Mouse (Mus musculus) kidney, embryonic 16.5 days (tissue): ENCODE measurements at regions not wholly inside any gene's neighbourhood (a gene's known extent, or its start where the extent isn't known, plus 50 kb on each side); places are given as distances from the start of the nearest gene placed in this dataset.

Experiments
- ATAC-seq: fragments of 200-750 bp; cut with Nextera tagmentation; 2 replicates; pipeline ENCODE4 v1.8.0; 2017; ENCODE audit warnings: moderate TSS enrichment; ENCODE audit not compliant: low FRiP score, low TSS enrichment
- H3K27ac ChIP-seq: fragments of 300-500 bp; sonication (generic); 2 replicates; pipeline ENCODE4 v1.5.1; 2014; ENCODE audit warnings: low read length
- H3K27me3 ChIP-seq: fragments of 300-500 bp; sonication (generic); 2 replicates; pipeline ENCODE4 v1.6.1; 2014; ENCODE audit warnings: low read length, control low read depth, mixed read lengths; ENCODE audit not compliant: insufficient read depth
- H3K36me3 ChIP-seq: fragments of 300-500 bp; sonication (generic); 2 replicates; pipeline ENCODE4 v1.6.1; 2014; ENCODE audit warnings: low read length, control low read depth, mixed read lengths; ENCODE audit not compliant: insufficient read depth
- H3K4me1 ChIP-seq: fragments of 300-500 bp; sonication (generic); 2 replicates; pipeline ENCODE4 v1.6.1; 2014; ENCODE audit warnings: low read length, control low read depth, mixed read lengths; ENCODE audit not compliant: insufficient read depth
- H3K4me2 ChIP-seq: fragments of 300-500 bp; sonication (generic); replicated peaks from 2 replicates; pipeline ENCODE4 v1.6.1; 2014; ENCODE audit warnings: low read depth, low read length
- H3K4me3 ChIP-seq: fragments of 300-500 bp; sonication (generic); 2 replicates; pipeline ENCODE4 v1.5.1; 2014; ENCODE audit warnings: mild to moderate bottlenecking, low read length
- H3K9ac ChIP-seq: fragments of 300-500 bp; sonication (generic); replicated peaks from 2 replicates; pipeline ENCODE4 v1.6.1; 2014; ENCODE audit warnings: low read length
- H3K9me3 ChIP-seq: fragments of 300-500 bp; sonication (generic); 2 replicates; pipeline ENCODE4 v1.6.1; 2016; ENCODE audit warnings: low read length, control low read depth
- WGBS: fragments of 180-500 bp; shearing (Covaris S2); extraction: QIAGEN DNeasy Blood & Tissue Kit; methylation state at CpG from one replicate; pipeline ENCODE4 v1.1.7; 2014; 5-methylcytosine and 5-hydroxymethylcytosine counted together

DNA sequence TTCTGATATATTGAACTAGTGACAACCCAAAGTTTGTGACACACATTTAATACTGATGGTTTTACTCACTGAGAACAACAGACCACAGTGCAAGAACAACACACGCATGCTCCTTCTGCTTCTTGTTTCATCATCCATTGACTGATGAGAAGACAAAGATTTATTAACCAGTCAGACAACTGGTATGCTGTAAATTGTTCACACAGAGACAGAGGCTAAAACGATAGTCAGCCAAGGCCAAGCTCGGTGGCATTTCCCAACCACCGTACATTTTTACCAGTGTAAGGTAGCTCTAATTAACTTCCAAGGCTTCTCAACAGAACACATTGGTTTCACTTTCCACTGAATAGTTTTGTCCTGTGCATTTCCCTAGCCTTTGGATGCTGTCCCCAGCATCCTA lies 287.8 kb downstream of the 1700129C05Rik start:
- Histone ChIP-seq H3K4me3 (no peak overlapping the region), H3K36me3 (no peaks in the 10 kb centered on the region), H3K4me1 (no peaks in the 10 kb centered on the region), H3K4me2 (no peak overlapping the region), H3K27ac (no peak overlapping the region), H3K27me3 (no peaks in the 10 kb centered on the region), H3K9me3 (no peaks in the 10 kb centered on the region), H3K9ac (no peak overlapping the region)
- WGBS, result 31% methylated on average over 4 of the region's 4 CpGs
- ATAC-seq, result no peak

DNA sequence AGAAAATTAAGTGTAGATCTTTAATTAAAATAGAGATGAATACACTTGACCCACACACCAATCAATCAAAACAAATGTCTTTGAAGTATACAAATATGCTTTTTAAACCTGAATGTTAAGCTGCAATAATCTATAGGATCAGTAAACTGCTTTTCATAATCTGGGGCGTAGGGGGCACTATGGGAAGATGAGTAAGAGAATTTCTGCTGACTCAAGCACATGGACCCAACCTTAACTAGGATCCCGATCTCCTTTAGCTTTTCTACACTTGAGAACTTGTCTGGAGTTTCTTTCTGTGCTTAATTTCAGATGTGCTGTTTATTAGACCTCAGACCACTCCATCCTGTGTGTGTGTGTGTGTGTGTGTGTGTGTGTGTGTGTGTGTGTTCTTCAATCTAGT lies 298.1 kb downstream of the 1700129C05Rik start:
- H3K27ac ChIP-seq, result no peak overlapping the region
- 93% methylated on average over 2 of the region's 2 CpGs for WGBS
- H3K4me1 ChIP-seq, result no peaks in the 10 kb centered on the region
- no peak overlapping the region for H3K4me2 ChIP-seq
- H3K9me3 ChIP-seq, result no peaks in the 10 kb centered on the region
- no peak for ATAC-seq
- H3K36me3 ChIP-seq, result no peaks in the 10 kb centered on the region
- no peak overlapping the region for H3K9ac ChIP-seq
- no peaks in the 10 kb centered on the region for H3K27me3 ChIP-seq
- H3K4me3 ChIP-seq, result no peak overlapping the region

DNA sequence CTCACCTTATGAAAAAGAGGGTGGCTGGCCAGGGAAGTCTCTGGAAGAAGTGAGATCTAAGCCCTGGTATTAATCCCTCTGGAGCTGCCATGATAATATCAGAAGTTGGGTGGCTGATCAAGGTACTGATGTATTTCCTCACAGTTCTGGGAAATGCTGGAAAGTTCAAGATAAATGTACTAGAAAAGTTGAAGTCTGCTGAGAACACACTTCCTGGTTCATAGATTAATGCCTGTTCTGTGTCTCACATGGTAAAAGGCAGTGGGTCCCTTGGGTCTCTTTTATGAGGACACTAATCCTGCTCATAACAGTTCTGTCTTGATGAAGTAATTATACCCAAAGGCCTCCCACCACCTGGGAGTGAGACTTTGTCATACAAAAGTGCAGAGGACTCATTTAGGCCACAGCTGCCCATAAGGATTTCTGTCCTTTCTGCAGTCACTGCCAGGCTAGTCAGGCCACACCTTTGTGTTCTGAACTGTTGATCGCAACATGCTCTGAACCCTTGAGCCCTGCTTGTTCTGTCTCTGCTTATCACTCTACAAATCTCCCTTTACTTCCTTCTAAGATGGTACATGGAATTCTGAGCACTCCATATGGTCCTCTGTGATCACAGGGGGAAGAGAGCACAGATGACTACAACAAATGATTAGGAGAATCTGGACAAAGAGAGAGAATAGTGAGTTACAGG lies 300.4 kb downstream of the 1700129C05Rik start:
- 87% methylated on average over 1 of the region's 1 CpGs for WGBS
- Histone ChIP-seq H3K4me3 (no peak overlapping the region), H3K27ac (no peak overlapping the region), H3K36me3 (no peaks in the 10 kb centered on the region), H3K9me3 (no peaks in the 10 kb centered on the region), H3K4me1 (no peaks in the 10 kb centered on the region), H3K9ac (no peak overlapping the region), H3K4me2 (no peak overlapping the region), H3K27me3 (no peaks in the 10 kb centered on the region)
- no peak for ATAC-seq

DNA sequence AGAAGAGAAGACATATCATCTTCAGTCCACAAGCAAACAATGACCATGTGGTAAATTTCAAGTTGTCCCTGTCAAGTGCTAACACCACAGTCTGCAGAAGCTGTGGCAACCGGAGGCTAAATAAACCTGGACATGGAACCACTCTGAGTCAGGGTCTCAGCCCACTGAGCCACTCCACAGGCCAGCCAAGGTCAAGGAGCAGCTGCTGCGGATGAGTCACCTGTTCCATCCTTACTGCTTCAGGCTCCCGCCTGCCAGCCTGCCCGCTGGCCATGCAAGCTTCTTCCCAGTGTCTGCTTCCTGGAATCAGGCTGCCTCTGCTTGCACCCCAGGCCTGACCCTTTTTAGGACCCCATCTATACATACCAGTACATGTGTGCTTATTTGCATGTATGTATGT lies 319.8 kb downstream of the 1700129C05Rik start:
- no peaks in the 10 kb centered on the region for H3K36me3 ChIP-seq
- no peak overlapping the region for H3K9ac ChIP-seq
- WGBS, result 43% methylated on average over 4 of the region's 4 CpGs
- H3K4me3 ChIP-seq, result no peak overlapping the region
- no peaks in the 10 kb centered on the region for H3K9me3 ChIP-seq
- H3K27me3 ChIP-seq, result no peaks in the 10 kb centered on the region
- no peak overlapping the region for H3K27ac ChIP-seq
- H3K4me2 ChIP-seq, result no peak overlapping the region
- ATAC-seq, result no peak
- H3K4me1 ChIP-seq, result no peaks in the 10 kb centered on the region

DNA sequence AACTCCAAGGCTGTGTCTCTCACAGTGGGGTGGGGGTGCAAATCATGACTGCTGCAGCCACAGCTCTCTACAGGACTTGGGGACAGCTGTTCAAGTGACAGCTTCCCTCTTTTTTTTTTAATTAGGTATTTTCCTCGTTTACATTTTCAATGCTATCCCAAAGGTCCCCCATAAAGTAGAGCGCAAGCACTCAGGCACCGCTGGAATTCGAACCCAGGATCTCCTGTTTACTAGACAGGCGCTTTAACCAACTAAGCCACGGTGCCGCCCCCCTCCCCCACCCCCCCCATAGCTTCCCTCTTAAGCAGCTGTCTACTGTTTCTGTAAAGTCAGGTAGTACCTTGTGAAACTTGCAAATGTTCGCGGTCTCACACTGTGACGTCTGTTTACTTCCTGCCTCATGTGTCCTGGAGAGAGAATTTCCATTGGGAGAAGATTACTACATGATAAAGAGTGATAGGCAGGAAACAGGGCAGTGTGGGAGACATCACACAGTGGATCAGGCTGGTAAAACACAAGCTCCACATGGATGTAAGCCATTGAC lies 324.7 kb downstream of the 1700129C05Rik start:
- 83% methylated on average over 10 of the region's 10 CpGs for WGBS
- Histone ChIP-seq H3K27ac (no peak overlapping the region), H3K27me3 (no peaks in the 10 kb centered on the region), H3K4me2 (no peak overlapping the region), H3K9ac (no peak overlapping the region), H3K4me3 (no peak overlapping the region), H3K4me1 (no peaks in the 10 kb centered on the region), H3K9me3 (no peaks in the 10 kb centered on the region), H3K36me3 (no peaks in the 10 kb centered on the region)
- ATAC-seq, result no peak

DNA sequence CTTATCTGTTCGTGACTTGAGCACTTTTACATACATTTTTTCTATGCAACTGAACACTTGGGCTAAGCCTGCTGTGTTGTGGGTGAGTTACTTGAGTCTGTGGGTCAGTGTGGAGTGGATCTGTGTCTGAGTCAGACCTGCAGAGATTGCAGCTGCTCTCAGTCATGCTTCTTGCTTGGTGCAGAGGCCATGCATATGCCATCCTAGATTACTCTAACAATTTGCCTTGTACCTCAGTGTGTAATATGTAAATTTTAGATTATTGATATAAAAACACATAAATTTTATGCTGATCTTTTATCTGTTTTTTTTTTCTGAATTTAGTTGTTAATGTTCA lies 326.2 kb downstream of the 1700129C05Rik start:
- Histone ChIP-seq H3K27ac (no peak overlapping the region), H3K4me1 (peaks cover 4% of the 10 kb centered on the region), H3K4me3 (no peak overlapping the region), H3K9ac (no peak overlapping the region), H3K36me3 (no peaks in the 10 kb centered on the region), H3K4me2 (no peak overlapping the region), H3K27me3 (no peaks in the 10 kb centered on the region), H3K9me3 (no peaks in the 10 kb centered on the region)
- no peak for ATAC-seq
- 71% methylated on average over 1 of the region's 1 CpGs for WGBS

DNA sequence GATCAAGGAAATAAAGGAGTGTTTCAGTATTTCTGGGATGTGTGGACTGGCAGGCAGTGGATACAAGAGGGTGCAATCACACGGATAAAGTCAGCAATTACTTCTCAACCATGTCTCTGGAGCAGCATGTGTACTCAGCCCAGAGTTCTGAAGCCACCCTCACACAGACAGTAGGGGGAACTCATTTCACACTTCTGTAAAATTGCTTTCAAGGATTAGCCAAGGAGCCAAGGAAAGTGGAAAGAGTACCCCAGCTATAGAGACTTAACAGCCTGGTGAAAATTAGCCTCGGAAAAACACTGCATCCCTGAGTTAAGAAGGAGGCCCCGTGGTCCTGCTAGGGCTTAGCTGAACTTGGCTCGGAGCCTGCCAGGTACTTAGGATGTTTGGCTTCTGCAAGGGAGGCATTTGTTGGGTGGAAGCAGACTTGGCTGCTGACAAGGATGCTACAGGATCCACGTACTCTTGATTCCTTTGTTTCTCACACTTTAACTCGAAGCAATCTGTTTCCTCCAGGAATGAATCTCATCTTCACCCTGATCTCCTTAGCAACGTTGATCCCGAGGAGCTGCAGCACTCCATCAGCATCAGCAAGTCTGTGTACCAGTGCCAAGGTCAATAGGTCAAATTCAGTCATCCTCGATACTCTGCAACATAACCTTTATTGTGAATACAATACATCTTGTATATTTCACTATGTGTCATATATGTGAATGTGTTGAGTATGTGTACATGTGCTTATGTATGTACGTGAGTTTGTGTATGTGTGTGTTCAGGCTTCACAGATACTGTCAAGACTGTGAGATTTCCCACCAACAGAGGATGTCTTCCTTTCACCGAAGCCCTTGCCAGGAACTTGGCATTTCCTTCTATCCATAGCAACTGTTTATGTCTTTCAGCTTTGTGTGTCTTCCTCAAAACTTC lies 326.8 kb downstream of the 1700129C05Rik start:
- Histone ChIP-seq H3K27me3 (no peaks in the 10 kb centered on the region), H3K4me2 (no peak overlapping the region), H3K27ac (no peak overlapping the region), H3K4me1 (peaks cover 4% of the 10 kb centered on the region), H3K9ac (no peak overlapping the region), H3K9me3 (no peaks in the 10 kb centered on the region), H3K36me3 (no peaks in the 10 kb centered on the region), H3K4me3 (no peak overlapping the region)
- ATAC-seq, result no peak
- 51% methylated on average over 11 of the region's 11 CpGs for WGBS

DNA sequence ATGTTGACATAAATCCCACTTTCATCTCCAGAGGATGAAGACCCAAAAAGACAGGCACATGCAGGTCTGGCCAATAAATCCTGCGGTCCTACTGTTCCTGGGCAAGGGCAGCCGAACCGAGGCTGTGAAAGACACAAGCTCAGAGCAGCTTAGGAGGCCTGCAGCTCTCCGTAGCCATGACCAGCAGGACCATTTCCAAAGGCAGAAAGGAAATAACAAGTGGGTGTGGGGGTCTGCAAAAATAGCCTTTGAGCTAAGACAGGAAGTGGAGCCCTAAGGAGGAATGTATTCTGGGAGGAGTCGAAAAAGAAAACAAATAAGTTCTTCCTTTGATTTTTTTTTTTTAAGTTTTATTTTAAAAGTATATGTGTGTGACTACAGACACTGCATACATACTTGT lies 330.1 kb downstream of the 1700129C05Rik start:
- H3K4me1 ChIP-seq, result peaks cover 4% of the 10 kb centered on the region
- WGBS, result 51% methylated on average over 5 of the region's 5 CpGs
- H3K9ac ChIP-seq, result no peak overlapping the region
- no peaks in the 10 kb centered on the region for H3K36me3 ChIP-seq
- H3K4me3 ChIP-seq, result no peak overlapping the region
- peak overlapping the region; percentile 76 for H3K27ac ChIP-seq
- H3K4me2 ChIP-seq, result no peak overlapping the region
- ATAC-seq, result peak; percentile 85
- H3K9me3 ChIP-seq, result no peaks in the 10 kb centered on the region
- H3K27me3 ChIP-seq, result no peaks in the 10 kb centered on the region

DNA sequence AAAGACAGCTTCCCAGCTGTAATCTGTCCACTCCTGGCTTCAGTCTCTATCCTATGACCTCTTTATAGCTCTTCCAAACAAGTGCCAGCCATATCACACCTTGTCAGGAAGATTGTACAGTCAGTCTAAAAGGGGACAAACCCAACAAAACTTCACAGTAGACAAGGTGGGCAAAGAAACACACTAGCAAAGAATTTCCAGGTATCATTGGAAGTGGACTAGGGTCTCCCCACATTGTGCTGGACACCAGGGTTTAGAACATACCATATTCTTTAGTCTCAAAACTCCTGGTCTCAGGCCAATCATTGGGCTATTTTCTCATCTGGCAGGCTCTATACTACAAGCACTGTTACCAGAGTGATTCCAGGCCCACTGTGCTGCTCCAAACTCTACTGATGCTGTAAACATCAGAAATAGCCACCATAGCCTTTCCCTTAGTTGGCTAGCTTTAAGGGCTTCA lies 341.3 kb downstream of the 1700129C05Rik start:
- no peak overlapping the region for H3K9ac ChIP-seq
- no peak for ATAC-seq

More for the DNA sequence above, 341.3 kb downstream of the 1700129C05Rik start:
- Histone ChIP-seq H3K27me3 (no peaks in the 10 kb centered on the region), H3K9me3 (no peaks in the 10 kb centered on the region), H3K36me3 (no peaks in the 10 kb centered on the region), H3K4me1 (no peaks in the 10 kb centered on the region), H3K27ac (no peak overlapping the region), H3K4me2 (no peak overlapping the region), H3K4me3 (no peak overlapping the region)
